Mouse (Mus musculus) adrenal gland, adult 18-20 months (tissue): ENCODE measurements at regions not wholly inside any gene's neighbourhood (a gene's known extent, or its start where the extent isn't known, plus 50 kb on each side); places are given as distances from the start of the nearest gene placed in this dataset.
"Not testable (repeated sequence)": the region's sequence is repeated elsewhere in the genome, so short reads cannot be mapped to it uniquely, and the experiment has no call there.

Source experiments
- DNase-seq, 2 experiments: peaks; one replicate each; pipeline ENCODE4 v3.0.0; 2021 to 2022; ENCODE audit warnings: low spot score in 2 of 2

DNA sequence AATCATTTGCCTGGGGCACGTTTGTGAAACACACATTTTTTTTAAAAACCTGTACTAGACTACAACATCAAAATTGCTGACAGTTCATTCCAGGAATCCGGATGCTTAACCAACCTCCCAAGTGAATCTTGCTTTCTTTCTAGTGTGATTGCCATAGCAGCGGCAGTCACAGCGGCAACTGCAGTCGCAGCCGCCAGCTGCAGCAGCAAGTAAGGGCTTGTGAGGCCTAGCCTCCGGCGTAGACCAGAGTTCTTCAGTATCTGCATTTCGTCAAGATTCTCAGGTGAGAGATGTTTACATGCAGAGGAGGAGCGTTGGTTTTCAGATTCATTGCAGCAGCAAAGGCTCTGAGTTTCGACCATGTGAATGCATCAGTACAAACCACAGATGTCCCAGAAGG, 128.7 kb upstream of the Daam1 start:
- no peak for DNase-seq

GRCm38 (mm10) chr12:71703146-71703902, 127.6 kb upstream of the Daam1 start:
- no peak for DNase-seq

DNA sequence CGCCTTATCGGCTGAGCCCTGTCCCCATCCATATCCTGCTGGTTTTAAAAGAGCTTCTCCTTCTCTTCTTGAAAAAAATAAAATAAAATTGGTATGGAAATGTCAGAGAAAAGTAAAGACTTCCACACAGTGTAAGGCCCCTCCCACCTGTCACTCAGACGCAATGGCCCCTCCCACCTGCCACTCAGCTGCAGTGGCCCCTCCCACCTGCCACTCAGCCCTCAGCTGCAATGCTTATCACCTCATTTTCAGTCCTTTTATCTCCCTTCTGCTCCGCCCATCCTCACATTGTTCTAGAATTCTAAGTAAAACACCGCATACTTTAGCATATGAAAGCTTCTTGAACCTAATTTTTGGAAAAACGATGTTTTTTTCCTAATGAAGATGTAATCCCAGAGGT, 126.4 kb upstream of the Daam1 start:
- DNase-seq, result no peak

DNA sequence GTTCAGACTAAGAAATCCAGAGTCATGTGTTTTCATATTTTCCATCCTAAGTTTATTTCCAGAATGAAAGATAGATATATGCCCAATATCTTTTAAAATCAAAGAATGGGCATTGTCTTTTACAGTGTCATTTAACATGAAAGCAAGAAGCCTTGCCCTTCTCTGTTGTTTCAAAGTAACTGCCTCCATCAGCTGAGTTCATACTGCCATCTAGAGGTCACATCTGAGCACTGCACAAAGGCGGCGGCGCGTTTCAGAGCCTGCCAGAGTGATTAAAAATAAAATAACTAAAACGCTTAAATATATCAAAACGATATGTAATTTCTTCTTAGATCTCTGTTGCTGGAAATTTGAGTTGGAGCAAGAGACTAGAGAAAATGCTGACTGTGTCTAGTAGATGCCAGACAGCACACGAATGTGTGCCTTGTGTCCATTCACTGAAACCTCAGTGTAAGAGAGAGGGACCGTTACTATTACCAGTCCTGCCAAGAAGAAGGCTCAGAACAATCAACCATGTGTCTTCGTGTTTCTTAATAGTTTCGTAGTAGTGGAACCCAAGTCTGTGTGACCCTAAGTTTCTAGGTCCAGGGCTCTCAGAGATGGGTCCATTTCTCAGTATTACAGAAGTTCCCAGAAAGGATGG, 123.0 kb upstream of the Daam1 start:
- DNase-seq, result peak; percentile 66 to 71

DNA sequence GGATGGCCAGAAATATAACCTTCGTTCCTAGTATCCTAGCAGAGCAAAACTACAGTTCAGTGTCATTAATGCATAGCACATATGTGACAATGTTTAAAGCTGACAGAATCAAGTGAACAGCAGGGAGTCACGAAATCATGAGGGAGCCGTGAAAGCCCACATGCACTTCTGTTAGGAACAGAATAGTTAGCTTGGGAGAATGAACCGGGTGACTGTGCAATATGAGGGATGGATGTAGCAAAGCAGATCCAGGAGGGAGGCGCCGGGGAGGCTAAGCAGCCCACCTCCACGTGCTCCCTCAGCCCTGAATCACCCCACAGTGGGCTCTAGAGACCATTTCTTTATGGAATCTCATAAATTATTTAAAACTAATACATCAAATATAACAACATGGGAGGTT, 116.3 kb upstream of the Daam1 start:
- DNase-seq, result no peak

- not testable (repeated sequence) for DNase-seq
Observed at GRCm38 (mm10) chr12:71718412-71718811, 112.5 kb upstream of the Daam1 start.

DNA sequence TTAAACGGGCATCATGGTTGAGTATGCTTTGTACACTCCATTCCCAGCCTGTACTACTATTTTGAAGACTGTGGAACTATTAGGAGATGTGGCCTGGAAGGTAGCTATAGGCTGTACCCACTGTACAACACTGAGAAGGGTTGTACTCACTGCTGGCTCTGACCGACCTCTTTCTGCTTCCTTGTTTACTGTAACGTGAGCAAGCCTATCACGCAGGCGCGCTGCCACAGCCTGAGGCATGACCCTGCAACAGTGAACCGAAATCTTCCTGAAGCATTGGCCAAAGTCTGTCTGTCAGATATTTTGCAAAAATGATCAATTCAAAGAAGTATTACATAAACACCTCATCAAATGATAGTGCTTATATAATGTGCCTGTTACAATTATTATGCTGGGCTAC, 112.0 kb upstream of the Daam1 start:
- DNase-seq, result no peak

GRCm38 (mm10) chr12:71725140-71725539, 105.7 kb upstream of the Daam1 start:
- DNase-seq, result no peak

DNA sequence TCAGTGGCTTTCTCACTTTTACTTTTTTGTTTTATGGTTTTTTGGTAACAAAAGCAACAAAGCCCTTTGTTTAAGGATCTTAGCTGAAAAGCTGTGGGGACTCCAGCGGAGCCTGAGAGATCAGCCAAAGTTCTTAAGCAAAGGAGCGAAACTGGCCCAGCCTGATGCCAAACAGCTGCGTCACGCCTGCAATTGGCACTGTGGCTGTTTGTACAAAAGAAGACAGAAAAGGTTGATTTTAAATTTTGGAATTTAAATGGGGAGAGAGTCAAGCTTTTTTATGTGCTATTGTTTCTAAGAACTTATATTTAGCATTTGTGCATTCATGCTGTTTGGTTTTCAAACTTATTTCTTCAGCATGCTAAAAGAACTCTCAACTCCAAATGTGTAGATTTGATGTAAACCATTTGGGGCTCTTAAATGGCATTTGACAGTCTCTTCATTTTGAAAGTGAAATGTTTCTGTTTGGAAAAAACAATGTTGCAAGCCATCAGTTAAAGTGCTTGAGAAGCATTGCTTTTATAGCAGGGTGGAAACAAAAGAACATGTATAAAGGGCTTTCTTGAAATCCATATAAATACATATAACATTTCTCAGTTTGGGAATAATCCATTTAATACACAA, 105.1 kb upstream of the Daam1 start:
- no peak for DNase-seq

DNA sequence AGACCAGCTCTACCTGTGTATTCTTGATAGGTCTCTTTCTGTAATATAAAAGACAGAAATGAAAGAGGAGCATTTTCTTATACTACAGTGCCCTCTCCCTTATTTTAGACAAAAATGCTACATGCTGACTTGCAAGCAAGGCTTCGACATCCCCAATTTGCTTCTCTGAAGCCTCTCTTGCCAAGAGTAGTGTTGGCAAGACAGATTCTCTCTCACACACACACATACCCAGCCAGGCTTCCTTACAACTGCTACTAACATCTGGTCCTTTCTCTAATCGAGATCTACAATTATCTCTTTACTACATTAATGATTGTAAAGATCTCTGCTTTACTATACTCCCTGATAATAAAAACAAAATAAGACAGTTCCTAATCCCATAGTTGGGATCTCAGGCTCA, 87.5 kb upstream of the Daam1 start:
- DNase-seq, result no peak

DNA sequence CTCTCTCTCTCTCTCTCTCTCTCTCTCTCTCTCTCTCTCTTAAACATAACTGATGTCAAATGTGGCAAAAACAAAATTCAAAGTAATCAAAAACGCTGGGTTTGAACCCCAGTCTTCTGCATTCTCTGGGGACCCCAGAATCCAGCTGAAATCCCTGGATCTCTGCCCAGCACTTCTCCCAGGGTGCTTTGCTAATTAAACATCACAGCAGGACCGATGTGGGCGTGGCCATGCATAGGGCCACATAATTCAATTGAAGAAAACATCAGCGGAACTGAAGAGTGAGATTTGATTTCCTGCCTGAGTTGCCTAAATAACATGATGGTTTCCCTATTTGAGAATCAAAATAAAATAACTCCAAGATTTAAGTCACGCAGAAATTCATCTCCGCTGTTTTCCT, 84.9 kb upstream of the Daam1 start:
- DNase-seq, result no peak

DNA sequence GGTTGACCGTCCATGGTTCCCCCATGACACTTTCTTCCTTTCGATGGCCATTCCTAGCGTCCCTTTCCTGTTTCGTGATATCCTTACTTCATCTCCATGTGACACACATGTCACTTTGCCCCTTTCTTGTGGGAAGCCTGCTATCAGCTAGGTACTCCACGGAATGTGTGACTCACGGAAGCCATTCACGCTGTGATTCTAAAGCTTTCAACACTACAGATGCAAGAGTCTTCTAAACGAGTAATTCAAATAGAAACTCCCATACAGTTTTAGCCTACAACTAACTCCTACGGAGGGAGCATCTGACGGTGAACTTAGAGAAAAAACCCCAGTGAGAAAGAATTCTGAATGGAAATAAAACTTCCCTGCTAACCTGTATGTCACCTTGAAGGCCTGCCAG, 83.5 kb upstream of the Daam1 start:
- DNase-seq, result no peak

DNA sequence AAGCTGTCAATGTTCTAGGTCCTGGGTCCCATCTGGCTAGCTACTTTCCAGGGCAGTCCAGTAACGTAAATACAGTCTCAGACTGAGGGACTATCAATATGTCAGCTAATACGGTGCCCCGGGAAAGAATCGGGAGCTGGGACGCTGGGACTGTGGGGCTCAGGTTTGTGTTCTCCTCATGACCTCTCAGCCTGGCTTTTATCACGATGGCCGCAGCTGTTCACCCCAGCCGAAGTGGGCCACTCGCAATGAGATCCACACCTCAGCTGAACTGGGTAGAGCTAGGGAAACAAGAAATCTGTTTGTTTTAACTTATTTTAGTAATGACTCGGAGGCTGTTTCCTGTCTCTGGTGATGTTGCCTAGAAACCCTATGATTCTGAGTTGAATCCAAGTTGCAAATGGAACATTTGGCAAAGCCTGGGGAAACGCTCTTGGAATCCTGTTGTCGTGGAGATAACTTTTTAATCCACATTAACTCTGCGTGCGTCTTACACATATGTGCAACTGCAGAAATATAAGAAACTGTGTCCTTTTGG, 83.0 kb upstream of the Daam1 start:
- no peak for DNase-seq

- DNase-seq, result peak; percentile 20 to 32
Observed at GRCm38 (mm10) chr12:71748731-71749130, 82.1 kb upstream of the Daam1 start.

DNA sequence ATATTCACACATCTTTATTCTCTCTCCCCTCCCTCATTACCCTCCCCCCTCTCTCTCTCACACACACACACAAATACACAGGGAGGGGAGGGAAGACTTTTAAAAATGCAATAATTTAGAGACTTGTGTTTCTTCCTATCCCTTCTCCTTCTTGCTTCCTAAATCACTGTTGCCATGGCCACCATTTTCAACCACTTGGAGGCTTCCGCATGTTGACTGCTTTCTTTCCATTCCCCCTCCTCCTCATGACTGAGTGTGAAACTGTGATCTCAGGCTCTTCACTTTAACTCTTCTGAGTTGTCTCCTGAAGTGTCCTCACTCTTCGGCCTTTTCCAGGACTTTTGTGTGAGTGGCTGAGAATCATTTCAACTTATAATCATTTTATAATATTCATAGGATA, 81.2 kb upstream of the Daam1 start:
- no peak for DNase-seq

GRCm38 (mm10) chr12:71752741-71753260, 78.1 kb upstream of the Daam1 start:
- no peak for DNase-seq

DNA sequence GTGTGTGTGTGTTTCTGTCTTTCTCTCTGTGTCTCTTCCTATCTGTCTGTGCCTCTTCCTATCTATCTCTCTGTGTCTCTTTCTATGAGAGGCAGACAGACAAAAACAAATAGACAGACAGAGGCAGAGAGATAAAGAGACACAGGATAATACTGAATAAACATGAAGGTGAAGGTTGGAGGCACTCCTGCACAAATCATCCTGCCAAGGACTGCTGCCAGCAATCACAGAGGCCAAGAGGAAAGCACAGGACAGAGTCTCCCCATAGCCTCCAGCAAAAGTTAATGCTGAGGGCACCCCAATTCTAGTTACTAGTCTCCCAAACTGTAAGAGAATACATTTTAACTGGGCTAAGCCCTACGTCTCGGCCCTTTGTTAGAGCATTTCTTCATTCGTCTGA, 77.6 kb upstream of the Daam1 start:
- DNase-seq, result no peak

DNA sequence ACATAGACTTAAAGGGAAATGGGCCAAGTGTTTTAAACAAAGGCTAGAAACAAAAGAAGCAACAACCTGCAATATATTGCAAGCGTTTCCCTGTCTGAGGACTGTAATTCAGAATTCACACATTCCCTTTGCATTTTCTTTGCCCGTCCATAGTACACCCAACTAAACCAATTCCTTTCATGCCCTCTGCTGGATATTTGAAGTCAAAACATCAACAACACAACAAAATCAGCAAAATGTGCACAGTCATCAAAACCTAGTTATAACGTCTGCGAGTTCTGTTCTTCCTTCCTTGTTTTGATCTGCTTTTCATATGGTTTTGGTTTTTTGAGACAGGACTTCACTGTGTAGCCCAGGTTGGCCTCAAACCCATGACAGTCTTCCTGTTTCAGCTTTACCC, 67.7 kb upstream of the Daam1 start:
- DNase-seq, result no peak

- no peak for DNase-seq
Observed at GRCm38 (mm10) chr12:71766086-71766485, 64.8 kb upstream of the Daam1 start.

- DNase-seq, result no peak
Observed at GRCm38 (mm10) chr12:71766636-71767035, 64.2 kb upstream of the Daam1 start.

GRCm38 (mm10) chr12:71767896-71768295, 63.0 kb upstream of the Daam1 start:
- DNase-seq, result no peak

DNA sequence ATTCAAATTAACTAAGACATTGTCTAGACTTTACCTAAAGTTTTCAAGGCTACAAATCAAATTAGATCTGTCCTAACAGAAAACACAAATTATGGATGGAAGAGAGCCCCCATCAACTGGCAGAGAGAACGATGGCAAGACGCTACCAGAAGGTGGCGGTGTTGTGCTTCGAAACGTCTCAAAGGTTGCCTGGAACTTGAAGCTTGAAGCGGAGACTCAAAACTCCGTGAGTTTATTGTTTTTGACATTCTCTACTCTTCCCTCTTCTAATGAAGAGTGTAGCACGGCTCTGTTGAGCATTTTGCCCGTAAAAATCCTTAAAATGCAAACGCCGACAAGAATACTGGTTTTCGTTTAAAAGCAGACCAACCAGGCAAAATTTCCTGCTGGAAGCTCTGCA, 62.4 kb upstream of the Daam1 start:
- peak; percentile 83 to 86 for DNase-seq
